Mouse (Mus musculus) midbrain, embryonic 14.5 days (tissue): Measurements from ENCODE around the gene Fjx1. TPM values are rescaled to one million over a fixed set of nuclear protein-coding genes. Genes with fewer than 3 reads are reported as not detected.

Source experiments
- ATAC-seq: fragments of 200-750 bp; cut with Nextera tagmentation; 2 replicates; pipeline ENCODE4 v1.8.0; 2017; ENCODE audit warnings: moderate number of reproducible peaks, moderate library complexity; ENCODE audit not compliant: low FRiP score, low TSS enrichment
- DNase-seq: peaks from one replicate; pipeline ENCODE4 v3.0.0-alpha.2; 2015
- H3K27ac ChIP-seq: fragments of 300-500 bp; sonication (generic); replicated peaks from 2 replicates; pipeline ENCODE4 v1.5.1; 2014; ENCODE audit warnings: mild to moderate bottlenecking, low read depth, low read length, moderate library complexity
- H3K27me3 ChIP-seq: fragments of 300-500 bp; sonication (generic); 2 replicates; pipeline ENCODE4 v1.6.1; 2014; ENCODE audit warnings: low read length, control low read depth, mixed read lengths; ENCODE audit not compliant: control insufficient read depth, insufficient read depth
- H3K36me3 ChIP-seq: fragments of 300-500 bp; sonication (generic); 2 replicates; pipeline ENCODE4 v1.6.1; 2014; ENCODE audit warnings: low read length, control low read depth; ENCODE audit not compliant: control insufficient read depth, insufficient read depth
- H3K4me1 ChIP-seq: fragments of 300-500 bp; sonication (generic); 2 replicates; pipeline ENCODE4 v1.6.1; 2014; ENCODE audit warnings: mild to moderate bottlenecking, antibody characterized with exemption, low read length, control low read depth; ENCODE audit not compliant: control insufficient read depth, insufficient read depth
- H3K4me2 ChIP-seq: fragments of 300-500 bp; sonication (generic); 2 replicates; pipeline ENCODE4 v1.6.1; 2014; ENCODE audit warnings: mild to moderate bottlenecking, low read length, moderate library complexity
- H3K4me3 ChIP-seq: fragments of 300-500 bp; sonication (generic); replicated peaks from 2 replicates; pipeline ENCODE4 v1.5.1; 2014; ENCODE audit warnings: low read depth, low read length
- H3K9ac ChIP-seq: fragments of 300-500 bp; sonication (generic); replicated peaks from 2 replicates; pipeline ENCODE4 v1.6.1; 2014; ENCODE audit warnings: mild to moderate bottlenecking, low read length, moderate library complexity
- H3K9me3 ChIP-seq: fragments of 300-500 bp; sonication (generic); 2 replicates; pipeline ENCODE4 v1.6.1; 2016; ENCODE audit warnings: low read length, control low read depth, mixed read lengths; ENCODE audit not compliant: control insufficient read depth
- WGBS: fragments of 180-500 bp; shearing (Covaris S2); extraction: QIAGEN DNeasy Blood & Tissue Kit; methylation state at CpG from one replicate; pipeline ENCODE4 v1.1.7; 2014; 5-methylcytosine and 5-hydroxymethylcytosine counted together
- polyA plus RNA-seq: library from polyadenylated mRNA; unstranded; fragments of >200 nt; fragmentation: Nextera tagmentation; extraction: Ambion mirVana; gene quantifications from 2 replicates; pipeline ENCODE4 v1.2.1, GENCODE M21; 2014

Fjx1 gene
- 33.0 and 34.4 TPM in 2 replicates for polyA plus RNA-seq

DNA sequence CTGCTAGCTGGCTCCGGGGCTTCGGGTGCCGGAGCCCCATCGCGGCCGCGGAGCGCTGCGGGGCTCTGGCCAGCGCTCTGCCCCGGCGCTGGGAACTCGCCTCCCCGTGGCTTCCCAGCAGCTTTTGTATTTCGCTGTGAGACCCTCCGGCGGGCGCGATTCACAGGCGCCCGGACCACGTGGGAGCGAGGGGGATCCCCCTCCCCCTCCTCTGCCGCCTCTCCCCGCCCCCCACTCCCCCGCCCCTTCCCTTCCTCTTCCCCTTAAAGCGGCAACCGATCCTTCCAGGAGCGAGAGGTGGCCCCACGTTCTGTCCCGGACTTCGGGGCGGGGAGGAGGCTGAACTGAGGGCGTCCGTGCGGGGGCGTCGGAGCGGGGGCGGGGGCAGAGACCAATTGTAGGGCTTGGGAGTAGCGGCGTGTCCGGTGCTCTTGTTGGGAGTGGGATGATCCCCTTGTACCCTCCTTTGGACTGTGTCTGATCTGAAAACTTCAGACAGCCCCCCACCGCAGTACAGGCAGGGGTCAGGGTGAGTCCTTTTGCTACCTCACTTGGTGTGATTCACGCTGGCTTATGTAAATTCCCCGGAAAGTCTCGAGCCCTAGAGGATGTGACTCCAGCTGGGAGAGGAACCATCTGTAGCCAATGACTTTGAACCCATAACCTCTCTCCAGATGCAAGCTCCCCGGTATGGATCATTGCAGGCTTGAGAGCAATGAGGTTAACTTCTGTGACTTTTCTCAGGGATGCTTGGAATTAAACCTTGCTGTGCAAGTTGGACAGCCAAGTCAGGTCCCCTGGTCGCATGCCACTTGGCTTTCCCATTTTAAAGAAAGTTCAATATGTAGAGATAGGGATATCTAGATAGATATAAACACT lies at the start of gene Fjx1:
TSS of gene Fjx1 (minus strand) at position 829 of the 879 bp plus-strand sequence.
- Histone ChIP-seq H3K4me2 (peak within 1 kb of the TSS; percentile 82), H3K36me3 (no peaks in the 10 kb centered on the region), H3K4me1 (peaks cover 12% of the 10 kb centered on the region), H3K27me3 (no peaks in the 10 kb centered on the region), H3K27ac (peak within 1 kb of the TSS; percentile 95), H3K9me3 (no peaks in the 10 kb centered on the region), H3K4me3 (peak within 1 kb of the TSS; percentile 88), H3K9ac (peak within 1 kb of the TSS; percentile 97)
- peak; percentile 96 for DNase-seq
- under 1% methylated on average over 47 of the region's 49 CpGs for WGBS
- ATAC-seq, result peak; percentile 85

DNA sequence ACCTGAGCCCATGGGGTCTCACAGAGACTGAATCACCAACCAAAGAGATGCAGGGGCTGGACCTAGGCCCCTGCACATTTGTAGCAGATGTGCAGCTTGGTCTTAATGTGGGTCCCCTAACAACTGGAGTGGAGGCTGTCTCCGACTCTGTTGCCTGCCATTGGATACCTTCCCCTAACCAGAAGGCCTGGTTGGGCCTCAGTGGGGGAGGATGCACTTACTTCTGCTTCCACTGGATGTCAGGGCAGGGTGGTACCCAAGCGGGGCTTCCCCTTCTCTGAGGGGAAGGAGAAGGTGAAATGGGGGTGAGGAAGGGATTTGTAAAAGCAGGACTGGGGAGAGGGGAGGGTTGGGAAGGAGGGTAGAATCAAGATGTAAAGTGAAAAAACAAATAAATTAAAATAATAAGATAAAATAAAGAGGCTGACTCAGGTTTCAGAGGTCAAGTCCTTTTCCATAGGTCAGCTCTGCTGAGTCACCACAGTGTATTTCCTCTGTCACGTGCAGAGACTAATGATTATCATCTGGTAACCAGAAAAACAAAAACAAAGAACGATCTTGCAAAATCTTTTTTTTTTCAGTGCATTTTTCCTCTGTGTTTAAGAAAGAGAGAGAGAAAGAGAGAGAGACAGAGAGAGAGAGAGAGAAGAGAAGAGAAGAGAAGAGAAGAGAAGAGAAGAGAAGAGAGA lies 47.8 kb upstream of the Fjx1 start:
- no peak overlapping the region for H3K4me2 ChIP-seq
- no peak overlapping the region for H3K27ac ChIP-seq
- no peaks in the 10 kb centered on the region for H3K4me1 ChIP-seq
- no peak for DNase-seq
- H3K27me3 ChIP-seq, result no peaks in the 10 kb centered on the region
- H3K36me3 ChIP-seq, result no peaks in the 10 kb centered on the region
- WGBS, result 64% methylated on average over 4 of the region's 4 CpGs
- no peak overlapping the region for H3K9ac ChIP-seq
- ATAC-seq, result no peak
- H3K9me3 ChIP-seq, result no peaks in the 10 kb centered on the region
- no peak overlapping the region for H3K4me3 ChIP-seq

DNA sequence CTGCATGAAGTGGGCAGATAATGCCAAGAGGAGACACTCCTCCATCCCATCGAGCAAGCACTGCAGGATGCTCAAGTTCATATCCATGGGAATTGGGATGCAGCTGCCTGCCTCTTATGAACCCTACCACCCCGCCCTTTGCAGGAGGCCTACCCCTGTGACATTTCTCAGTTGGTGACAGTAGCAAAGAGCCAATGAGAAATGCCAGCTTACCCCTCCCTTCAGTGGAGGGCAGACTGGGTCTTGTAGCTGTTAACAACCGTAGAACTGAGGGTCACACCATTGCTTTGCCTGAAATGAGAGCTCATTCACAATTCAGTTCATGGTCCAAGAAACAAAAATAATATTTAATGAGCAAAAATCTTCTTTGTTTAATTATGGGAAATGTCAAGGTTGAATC lies 28.4 kb upstream of the Fjx1 start:
- Histone ChIP-seq H3K9me3 (no peaks in the 10 kb centered on the region), H3K4me1 (no peaks in the 10 kb centered on the region), H3K4me3 (no peak overlapping the region), H3K9ac (no peak overlapping the region), H3K36me3 (no peaks in the 10 kb centered on the region), H3K27ac (no peak overlapping the region), H3K27me3 (no peaks in the 10 kb centered on the region), H3K4me2 (no peak overlapping the region)
- 56% methylated on average over 3 of the region's 3 CpGs for WGBS
- no peak for DNase-seq
- no peak for ATAC-seq

DNA sequence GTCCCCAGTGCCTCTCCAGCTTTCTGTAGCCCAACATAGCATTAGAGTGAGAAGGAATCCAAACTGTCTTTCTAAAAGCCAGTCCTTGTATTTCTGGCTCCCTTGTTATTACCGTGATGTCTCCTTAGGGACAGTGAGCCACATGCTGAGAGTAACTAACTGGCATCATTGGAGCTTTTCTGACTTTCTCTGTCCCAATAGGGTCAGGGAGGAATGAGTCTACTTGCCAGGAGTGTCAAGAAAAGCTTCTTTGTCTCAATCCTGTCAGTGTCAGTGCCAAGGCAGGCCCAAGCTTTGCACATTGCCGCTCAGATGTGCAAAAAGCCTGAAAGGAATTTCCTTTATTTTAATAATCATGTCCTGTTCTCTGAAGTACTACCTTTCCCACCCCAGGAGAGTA lies 23.8 kb upstream of the Fjx1 start:
- Histone ChIP-seq H3K27ac (no peak overlapping the region), H3K27me3 (no peaks in the 10 kb centered on the region), H3K36me3 (no peaks in the 10 kb centered on the region), H3K4me3 (no peak overlapping the region), H3K4me2 (no peak overlapping the region), H3K4me1 (no peaks in the 10 kb centered on the region), H3K9me3 (no peaks in the 10 kb centered on the region), H3K9ac (no peak overlapping the region)
- 61% methylated on average over 2 of the region's 2 CpGs for WGBS
- ATAC-seq, result no peak
- DNase-seq, result no peak

DNA sequence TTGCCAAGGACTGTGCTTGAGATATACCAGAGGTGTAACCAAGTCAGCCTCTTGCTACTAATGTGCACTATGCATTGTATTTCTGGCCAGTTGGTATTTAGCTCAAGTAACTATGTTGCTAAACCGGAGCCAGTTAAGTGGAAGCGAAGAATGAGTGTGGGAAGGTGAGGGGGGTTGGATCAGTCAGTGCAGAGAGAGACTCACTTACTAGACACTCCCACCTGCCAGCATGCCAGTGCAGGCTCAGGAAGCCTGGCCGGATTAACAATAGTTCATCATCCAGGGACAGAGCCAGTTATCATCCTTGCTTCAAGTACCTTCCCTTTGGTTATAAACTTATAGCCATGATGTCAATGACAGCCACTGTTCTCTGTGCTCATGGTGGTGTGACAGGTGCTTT lies 16.3 kb upstream of the Fjx1 start:
- H3K9ac ChIP-seq, result no peak overlapping the region
- H3K4me1 ChIP-seq, result no peaks in the 10 kb centered on the region
- ATAC-seq, result no peak
- H3K9me3 ChIP-seq, result no peaks in the 10 kb centered on the region
- DNase-seq, result no peak
- no peak overlapping the region for H3K27ac ChIP-seq
- H3K4me2 ChIP-seq, result no peak overlapping the region
- H3K27me3 ChIP-seq, result no peaks in the 10 kb centered on the region
- H3K36me3 ChIP-seq, result no peaks in the 10 kb centered on the region
- no peak overlapping the region for H3K4me3 ChIP-seq
- 82% methylated on average over 3 of the region's 3 CpGs for WGBS

DNA sequence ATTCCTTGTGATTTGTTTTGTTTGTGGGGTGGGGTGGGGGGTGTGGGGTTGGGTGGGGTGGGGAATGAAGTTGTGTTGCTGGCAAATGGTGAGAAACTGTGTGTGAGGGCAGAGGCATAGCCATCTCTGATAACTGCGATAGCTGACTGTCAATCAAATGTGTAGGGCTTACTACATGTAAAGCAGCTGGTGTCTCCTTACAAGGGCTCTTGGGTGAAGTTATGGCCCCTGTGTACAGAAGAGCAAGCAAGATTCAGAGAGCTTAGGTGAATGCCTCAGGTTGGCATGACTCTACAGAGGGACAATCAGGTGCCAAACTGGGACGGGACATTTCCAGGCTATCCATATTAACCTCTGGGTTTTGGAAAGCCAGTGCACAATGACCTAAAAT lies 12.0 kb upstream of the Fjx1 start:
- WGBS, result 84% methylated on average over 2 of the region's 2 CpGs
- H3K9ac ChIP-seq, result no peak overlapping the region

DNA sequence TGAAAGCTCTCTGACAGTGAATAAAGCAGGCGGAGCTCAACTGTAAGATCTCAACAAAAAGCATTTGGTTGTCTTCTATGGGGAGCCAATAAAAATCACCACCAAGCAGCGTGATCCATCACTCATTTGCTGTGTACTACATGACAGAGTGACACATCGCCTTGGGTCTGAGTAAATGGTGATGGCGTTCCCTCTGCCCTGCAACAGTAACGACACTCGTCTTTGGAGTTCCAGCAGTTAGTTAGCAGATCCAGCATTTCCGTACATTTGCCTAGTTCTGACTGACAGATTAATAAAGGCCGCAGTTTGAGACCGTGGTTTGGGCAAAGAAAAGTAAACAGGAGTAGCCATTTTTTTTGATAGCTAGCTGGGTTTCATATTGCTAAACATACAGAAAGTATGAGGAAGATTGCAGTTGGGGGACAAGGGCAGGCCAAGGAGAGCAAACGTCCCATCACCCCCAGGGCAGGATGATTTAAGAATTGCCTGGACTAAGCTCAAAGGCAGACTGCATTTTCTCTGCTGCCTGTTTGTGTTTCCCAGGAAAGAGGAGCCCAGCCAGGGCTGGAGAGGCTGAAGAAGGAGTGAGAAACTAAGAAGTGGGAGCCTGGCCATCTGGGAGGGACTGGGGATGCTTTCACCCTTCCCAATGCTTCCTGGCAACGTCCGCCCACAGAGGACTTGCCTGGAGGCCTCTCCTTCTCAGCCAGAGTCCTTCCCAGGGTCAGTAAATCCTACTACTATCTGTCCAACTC lies 11.5 kb upstream of the Fjx1 start:
- peak; percentile 51 for DNase-seq
- WGBS, result 60% methylated on average over 12 of the region's 12 CpGs

More for the DNA sequence above, 12.0 kb upstream of the Fjx1 start:
- ATAC-seq, result no peak
- no peak overlapping the region for H3K4me3 ChIP-seq
- H3K9me3 ChIP-seq, result no peaks in the 10 kb centered on the region
- DNase-seq, result no peak
- H3K4me2 ChIP-seq, result no peak overlapping the region
- H3K27ac ChIP-seq, result no peak overlapping the region
- no peaks in the 10 kb centered on the region for H3K27me3 ChIP-seq
- no peaks in the 10 kb centered on the region for H3K4me1 ChIP-seq
- no peaks in the 10 kb centered on the region for H3K36me3 ChIP-seq

DNA sequence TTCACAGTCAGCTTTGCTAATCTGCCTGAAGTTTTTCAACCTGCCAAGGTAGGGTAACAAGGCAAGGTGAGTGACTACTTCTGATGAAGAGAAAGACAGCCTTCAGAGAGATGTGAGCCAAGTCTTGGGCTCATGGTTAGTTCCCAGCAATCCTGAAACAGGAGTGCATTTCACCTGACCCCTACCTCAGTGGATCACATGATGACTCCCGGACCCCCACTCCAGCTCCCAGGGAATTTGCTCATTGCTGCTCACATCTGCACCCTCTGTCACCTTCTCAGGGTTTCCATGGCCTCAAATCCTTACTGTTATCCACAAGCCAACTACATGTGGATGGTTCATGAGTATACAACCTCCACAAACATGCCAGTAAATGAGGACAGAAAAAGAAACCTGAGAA lies 9.2 kb upstream of the Fjx1 start:
- H3K4me2 ChIP-seq, result no peak overlapping the region
- no peaks in the 10 kb centered on the region for H3K36me3 ChIP-seq
- H3K9ac ChIP-seq, result no peak overlapping the region
- H3K27me3 ChIP-seq, result no peaks in the 10 kb centered on the region
- H3K9me3 ChIP-seq, result no peaks in the 10 kb centered on the region
- H3K27ac ChIP-seq, result no peak overlapping the region
- H3K4me3 ChIP-seq, result no peak overlapping the region
- ATAC-seq, result no peak
- 100% methylated on average over 1 of the region's 1 CpGs for WGBS
- DNase-seq, result no peak
- H3K4me1 ChIP-seq, result no peaks in the 10 kb centered on the region

More for the DNA sequence above, 11.5 kb upstream of the Fjx1 start:
- no peaks in the 10 kb centered on the region for H3K36me3 ChIP-seq
- peak overlapping the region; percentile 41; the same call in 1 of the 2 replicates for H3K27ac ChIP-seq
- H3K4me1 ChIP-seq, result no peaks in the 10 kb centered on the region
- H3K27me3 ChIP-seq, result no peaks in the 10 kb centered on the region
- H3K4me2 ChIP-seq, result no peak overlapping the region
- ATAC-seq, result no peak
- no peak overlapping the region for H3K4me3 ChIP-seq
- no peak overlapping the region for H3K9ac ChIP-seq
- H3K9me3 ChIP-seq, result no peaks in the 10 kb centered on the region
